Comparison of ENCODE assay signal across 9 mouse cellular contexts in the genomic region with DNA sequence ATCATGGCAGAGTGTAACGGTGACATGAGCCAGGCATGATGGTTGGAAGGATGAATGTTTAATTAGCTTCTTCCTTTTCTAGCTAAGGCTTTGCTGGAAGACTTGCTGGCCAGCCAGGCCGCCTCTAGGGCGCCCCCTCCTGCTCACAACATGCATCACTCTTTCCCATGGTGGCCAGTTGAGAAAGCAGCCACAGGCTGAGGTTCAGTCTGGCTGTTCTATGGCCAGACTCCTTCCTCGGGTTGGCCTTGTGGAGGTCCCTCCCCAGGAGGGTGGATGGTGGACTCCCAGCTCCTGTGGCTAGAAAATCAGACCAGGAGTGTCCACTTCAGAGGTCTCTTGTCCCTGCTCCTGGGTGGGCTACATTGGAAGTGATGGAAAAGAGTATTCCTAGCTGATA. TPM values are rescaled to one million over a fixed set of nuclear protein-coding genes. Genes with fewer than 3 reads are reported as not detected.
A peak's percentile ranks its signal among the peaks of the same experiment; 100 is the strongest.
DNase-seq lines count a peak whose midpoint lies in the region; ATAC-seq and TF ChIP-seq lines count a peak whose summit lies in the region.
"Had no signal": no experiment of that assay in that cellular context is flagged by ENCODE, and none has a peak within 500 bp of the region (broad histone marks: within the 10 kb centered on the region; RNA-seq: fewer than 3 reads in every experiment).

No protein-coding gene starts in this region.

- DNase-seq in kidney, adult 2 months, result peak; percentile 85
- DNase-seq in cerebellum, adult 8-10 months, result peak; percentile 78
- peak; percentile 84 for DNase-seq in limb, embryonic 11.5 days (ENCODE audit: low spot score)

- H3K9me3 ChIP-seq in kidney, embryonic 14.5 days (ENCODE audit: control insufficient read depth, low read length), result no peaks in the 10 kb centered on the region
- H3K9me3 ChIP-seq in hindbrain, embryonic 16.5 days (ENCODE audit: control insufficient read depth, low read length), result no peaks in the 10 kb centered on the region
- no peaks in the 10 kb centered on the region for H3K9me3 ChIP-seq in limb, embryonic 11.5 days (ENCODE audit: control insufficient read depth, low read length)

- H3K4me2 ChIP-seq in kidney, embryonic 14.5 days (replicated peaks; ENCODE audit: low read depth, low read length), result no peak overlapping the region
- H3K4me2 ChIP-seq in hindbrain, embryonic 16.5 days (ENCODE audit: low read length), result no peak overlapping the region
- no peak overlapping the region for H3K4me2 ChIP-seq in limb, embryonic 11.5 days (ENCODE audit: low read depth, severe bottlenecking)

- ATAC-seq in kidney, embryonic 14.5 days (ENCODE audit: low FRiP score, low TSS enrichment), result no peak; the same call in 1 of the 2 replicates
- ATAC-seq in frontal cortex, adult (ENCODE audit: low TSS enrichment), result peak; percentile 63; the same call in 1 of the 2 replicates
- ATAC-seq in hindbrain, embryonic 16.5 days, result 0 out of 2 replicates have a peak, but pooled peaks have one; percentile 9
- peak; percentile 27; the same call in 1 of the 2 replicates for ATAC-seq in limb, embryonic 11.5 days (ENCODE audit: insufficient number of reproducible peaks, low FRiP score, low TSS enrichment, low read depth)
- ATAC-seq in monocyte, adult 5-6 weeks (replicated peaks; ENCODE audit: insufficient number of reproducible peaks, low FRiP score, low TSS enrichment, poor library complexity, severe bottlenecking), result peak; percentile 66

- TF ChIP-seq POLR2A in kidney, adult 2 months (IDR thresholded peaks at IDR 0.05; ENCODE audit: low read depth, low read length), result no peak
- TF ChIP-seq POLR2A in testis, adult 2 months (IDR thresholded peaks at IDR 0.05; ENCODE audit: control insufficient read depth, low read depth, low read length), result no peak

- no peak overlapping the region for H3K27ac ChIP-seq in kidney, adult 2 months (ENCODE audit: insufficient read depth, low read depth, low read length)
- H3K27ac ChIP-seq in kidney, embryonic 14.5 days (ENCODE audit: low read depth, low read length), result no peak overlapping the region
- no peak overlapping the region for H3K27ac ChIP-seq in hindbrain, embryonic 16.5 days (ENCODE audit: low read depth, low read length)
- no peak overlapping the region for H3K27ac ChIP-seq in limb, embryonic 11.5 days (replicated peaks; ENCODE audit: low read depth, low read length)
- no peak overlapping the region for H3K27ac ChIP-seq in testis, adult 2 months (ENCODE audit: control insufficient read depth, insufficient read depth, low read depth, low read length)

- H3K36me3 ChIP-seq in kidney, adult 2 months (ENCODE audit: control insufficient read depth, insufficient read depth, low read length), result no peaks in the 10 kb centered on the region
- no peaks in the 10 kb centered on the region for H3K36me3 ChIP-seq in kidney, embryonic 14.5 days (ENCODE audit: control insufficient read depth, insufficient read depth, low read length)
- H3K36me3 ChIP-seq in hindbrain, embryonic 16.5 days (ENCODE audit: control insufficient read depth, insufficient read depth, low read length), result no peaks in the 10 kb centered on the region
- no peaks in the 10 kb centered on the region for H3K36me3 ChIP-seq in limb, embryonic 11.5 days (ENCODE audit: control insufficient read depth, insufficient read depth, low read length)
- H3K36me3 ChIP-seq in testis, adult 2 months (ENCODE audit: control insufficient read depth, insufficient read depth, low read length), result no peaks in the 10 kb centered on the region

- no peak overlapping the region for H3K9ac ChIP-seq in kidney, embryonic 14.5 days (ENCODE audit: low read depth, low read length)
- no peak overlapping the region for H3K9ac ChIP-seq in hindbrain, embryonic 16.5 days (ENCODE audit: low read depth, low read length)
- H3K9ac ChIP-seq in limb, embryonic 11.5 days (ENCODE audit: low read length), result no peak overlapping the region

- TF ChIP-seq CTCF in kidney, adult 2 months (conservative IDR thresholded peaks at IDR 0.05; ENCODE audit: insufficient read depth, insufficient read length, low read depth, low read length), result peak; percentile 91
- peak; percentile 82 for TF ChIP-seq CTCF in testis, adult 2 months (IDR thresholded peaks at IDR 0.05; ENCODE audit: control insufficient read depth, insufficient read depth, insufficient replicate concordance, low read depth, low read length)

- no peak overlapping the region for H3K4me3 ChIP-seq in kidney, adult 2 months (ENCODE audit: insufficient read depth, low read depth, low read length)
- H3K4me3 ChIP-seq in kidney, embryonic 14.5 days (ENCODE audit: low read length), result no peak overlapping the region
- no peak overlapping the region for H3K4me3 ChIP-seq in hindbrain, embryonic 16.5 days (ENCODE audit: low read length)
- H3K4me3 ChIP-seq in limb, embryonic 11.5 days (ENCODE audit: low read depth, low read length), result no peak overlapping the region
- no peak overlapping the region for H3K4me3 ChIP-seq in testis, adult 2 months (ENCODE audit: control insufficient read depth, low read depth, low read length)

- 5% methylated on average over 4 of the region's 4 CpGs for WGBS in kidney, adult 2 months
- WGBS in kidney, embryonic 14.5 days, result 12% methylated on average over 4 of the region's 4 CpGs
- WGBS in hindbrain, embryonic 16.5 days, result 1% methylated on average over 4 of the region's 4 CpGs
- WGBS in limb, embryonic 11.5 days, result 13% methylated on average over 4 of the region's 4 CpGs

- H3K4me1 ChIP-seq in kidney, adult 2 months (ENCODE audit: control insufficient read depth, insufficient read depth, low read length), result peaks cover 19% of the 10 kb centered on the region; the same call in 1 of the 2 replicates
- H3K4me1 ChIP-seq in kidney, embryonic 14.5 days (ENCODE audit: control insufficient read depth, insufficient read depth, low read length), result peaks cover 3% of the 10 kb centered on the region; the same call in 1 of the 2 replicates
- H3K4me1 ChIP-seq in hindbrain, embryonic 16.5 days (ENCODE audit: control insufficient read depth, insufficient read depth, low read depth, low read length), result peaks cover 6% of the 10 kb centered on the region
- H3K4me1 ChIP-seq in limb, embryonic 11.5 days (ENCODE audit: control insufficient read depth, insufficient read depth, low read length), result no peaks in the 10 kb centered on the region
- H3K4me1 ChIP-seq in testis, adult 2 months (ENCODE audit: control insufficient read depth, insufficient read depth, low read length), result no peaks in the 10 kb centered on the region; the same call in 1 of the 2 replicates

- H3K27me3 ChIP-seq in kidney, adult 2 months (replicated peaks; ENCODE audit: control insufficient read depth, insufficient read depth, low read length), result no peaks in the 10 kb centered on the region
- no peaks in the 10 kb centered on the region for H3K27me3 ChIP-seq in kidney, embryonic 14.5 days (ENCODE audit: control insufficient read depth, insufficient read depth, low read length)
- no peaks in the 10 kb centered on the region for H3K27me3 ChIP-seq in hindbrain, embryonic 16.5 days (replicated peaks; ENCODE audit: control insufficient read depth, insufficient read depth, low read length)
- no peaks in the 10 kb centered on the region for H3K27me3 ChIP-seq in limb, embryonic 11.5 days (ENCODE audit: control insufficient read depth, insufficient read depth, low read length)
- no peaks in the 10 kb centered on the region for H3K27me3 ChIP-seq in testis, adult 2 months (ENCODE audit: control insufficient read depth, insufficient read depth, low read length)

RNA-seq across cellular contexts. Expression of a gene that starts 2.8 kb away (rescaled TPM):
- 18.1 and 18.9 TPM in 2 replicates for polyA plus RNA-seq in kidney, adult 2 months (2012; rRNA removed)
- 2.6 and 6.1 TPM in 2 replicates for polyA plus RNA-seq in kidney, embryonic 14.5 days (2014; fragmentation: Nextera tagmentation; extraction: Ambion mirVana)
- not detected in 2 replicates for polyA plus RNA-seq in hindbrain, embryonic 16.5 days (2015; fragmentation: Nextera tagmentation; extraction: Ambion mirVana)
- not detected in 2 replicates for polyA plus RNA-seq in limb, embryonic 11.5 days (2014; fragmentation: Nextera tagmentation; extraction: Ambion mirVana)
- not detected in 3 replicates for total RNA-seq in monocyte, adult 5-6 weeks (2017)
- 0.46 TPM in 1 of 2 replicates, not detected in the other for polyA plus RNA-seq in testis, adult 2 months (2012; rRNA removed)
- polyA plus RNA-seq: neural tube, embryonic 14.5 days had no signal

RNA-seq across cellular contexts. Expression of a gene that starts 14.8 kb away (rescaled TPM):
- not detected in 2 replicates for polyA plus RNA-seq in kidney, adult 2 months (2012; rRNA removed)
- not detected in 2 replicates for polyA plus RNA-seq in kidney, embryonic 14.5 days (2014; fragmentation: Nextera tagmentation; extraction: Ambion mirVana)
- not detected in 2 replicates for polyA plus RNA-seq in hindbrain, embryonic 16.5 days (2015; fragmentation: Nextera tagmentation; extraction: Ambion mirVana)
- polyA plus RNA-seq in limb, embryonic 11.5 days (2014; fragmentation: Nextera tagmentation; extraction: Ambion mirVana), result not detected in 2 replicates
- not detected in 3 replicates for total RNA-seq in monocyte, adult 5-6 weeks (2017)
- polyA plus RNA-seq in testis, adult 2 months (2012; rRNA removed), result 0.44 TPM in 1 of 2 replicates, not detected in the other
- polyA plus RNA-seq: neural tube, embryonic 14.5 days had no signal

RNA-seq across cellular contexts. Expression of a gene that starts 43.5 kb away (rescaled TPM):
- 187 and 262 TPM in 2 replicates for polyA plus RNA-seq in kidney, adult 2 months (2012; rRNA removed)
- 50.2 and 92.1 TPM in 2 replicates for polyA plus RNA-seq in kidney, embryonic 14.5 days (2014; fragmentation: Nextera tagmentation; extraction: Ambion mirVana)
- 6.6 and 7.8 TPM in 2 replicates for polyA plus RNA-seq in hindbrain, embryonic 16.5 days (2015; fragmentation: Nextera tagmentation; extraction: Ambion mirVana)
- not detected in 2 replicates for polyA plus RNA-seq in limb, embryonic 11.5 days (2014; fragmentation: Nextera tagmentation; extraction: Ambion mirVana)
- total RNA-seq in monocyte, adult 5-6 weeks (2017), result not detected in 3 replicates
- polyA plus RNA-seq in testis, adult 2 months (2012; rRNA removed), result 0.90 and 2.6 TPM in 2 replicates

RNA-seq across cellular contexts. Expression of a gene that starts 56.5 kb away (rescaled TPM):
- polyA plus RNA-seq in kidney, adult 2 months (2012; rRNA removed), result 5.4 and 5.6 TPM in 2 replicates
- 1.7 and 2.0 TPM in 2 replicates for polyA plus RNA-seq in kidney, embryonic 14.5 days (2014; fragmentation: Nextera tagmentation; extraction: Ambion mirVana)
- polyA plus RNA-seq in hindbrain, embryonic 16.5 days (2015; fragmentation: Nextera tagmentation; extraction: Ambion mirVana), result 25.7 and 29.5 TPM in 2 replicates
- polyA plus RNA-seq in limb, embryonic 11.5 days (2014; fragmentation: Nextera tagmentation; extraction: Ambion mirVana), result 1.0 and 1.3 TPM in 2 replicates
- total RNA-seq in monocyte, adult 5-6 weeks (2017), result 0.85 to 1.4 TPM in 2 of 3 replicates, not detected in the other
- polyA plus RNA-seq in testis, adult 2 months (2012; rRNA removed), result 32.1 and 33.7 TPM in 2 replicates
